Mouse (Mus musculus) CD4-positive helper T cell, adult 2 months (primary cell): ENCODE results near the gene Nupl2.

Experiments
- DNase-seq: peaks from one replicate; pipeline ENCODE4 v3.0.0-alpha.2; 2012; ENCODE audit warnings: low read depth, missing footprints, low spot score

The Nupl2 gene

GRCm38 (mm10) chr5:24208505-24208904, 43.7 kb downstream of the Nupl2 start:
- DNase-seq = no peak

GRCm38 (mm10) chr5:24213861-24214546, 49.2 kb downstream of the Nupl2 start:
- no peak for DNase-seq

- DNase-seq = no peak
Observed at GRCm38 (mm10) chr5:24214547-24214878, 49.8 kb downstream of the Nupl2 start.

GRCm38 (mm10) chr5:24214900-24215299, 50.1 kb downstream of the Nupl2 start:
- no peak for DNase-seq
